Mouse (Mus musculus) stomach, embryonic 16.5 days (tissue): ENCODE results near the gene Cenph. TPM values are rescaled to one million over a fixed set of nuclear protein-coding genes. Genes with fewer than 3 reads are reported as not detected.
"Not testable (repeated sequence)": the region's sequence is repeated elsewhere in the genome, so short reads cannot be mapped to it uniquely, and the experiment has no call there.

Experiments used
- ATAC-seq: fragments of 200-750 bp; cut with Nextera tagmentation; 2 replicates; pipeline ENCODE4 v1.8.0; 2017; ENCODE audit warnings: moderate number of reproducible peaks, moderate TSS enrichment; ENCODE audit not compliant: insufficient read depth, low FRiP score
- H3K27ac ChIP-seq: fragments of 300-500 bp; sonication (generic); 2 replicates; pipeline ENCODE4 v1.5.1; 2014; ENCODE audit warnings: low read length
- H3K27me3 ChIP-seq: fragments of 300-500 bp; sonication (generic); 2 replicates; pipeline ENCODE4 v1.6.1; 2014; ENCODE audit warnings: low read length, control low read depth, mixed read lengths; ENCODE audit not compliant: control insufficient read depth, insufficient read depth
- H3K36me3 ChIP-seq: fragments of 300-500 bp; sonication (generic); 2 replicates; pipeline ENCODE4 v1.6.1; 2014; ENCODE audit warnings: low read length; ENCODE audit not compliant: control insufficient read depth, insufficient read depth
- H3K4me1 ChIP-seq: fragments of 300-500 bp; sonication (generic); 2 replicates; pipeline ENCODE4 v1.6.1; 2014; ENCODE audit warnings: low read length, control low read depth, mixed read lengths; ENCODE audit not compliant: control insufficient read depth, insufficient read depth
- H3K4me2 ChIP-seq: fragments of 300-500 bp; sonication (generic); 2 replicates; pipeline ENCODE4 v1.6.1; 2014; ENCODE audit warnings: low read depth, low read length, mixed read lengths
- H3K4me3 ChIP-seq: fragments of 300-500 bp; sonication (generic); replicated peaks from 2 replicates; pipeline ENCODE4 v1.5.1; 2014; ENCODE audit warnings: mild to moderate bottlenecking, low read length
- H3K9ac ChIP-seq: fragments of 300-500 bp; sonication (generic); 2 replicates; pipeline ENCODE4 v1.6.1; 2014; ENCODE audit warnings: low read length
- H3K9me3 ChIP-seq: fragments of 300-500 bp; sonication (generic); replicated peaks from 2 replicates; pipeline ENCODE4 v1.6.1; 2016; ENCODE audit warnings: low read length, control low read depth; ENCODE audit not compliant: control insufficient read depth
- WGBS: fragments of 180-500 bp; shearing (Covaris S2); extraction: QIAGEN DNeasy Blood & Tissue Kit; methylation state at CpG from one replicate; pipeline ENCODE4 v1.1.7; 2014; 5-methylcytosine and 5-hydroxymethylcytosine counted together
- polyA plus RNA-seq: library from polyadenylated mRNA; unstranded; fragments of >200 nt; fragmentation: Nextera tagmentation; extraction: Ambion mirVana; gene quantifications from 2 replicates; pipeline ENCODE4 v1.2.1, GENCODE M21; 2015

Cenph gene
- 24.9 and 25.7 TPM in 2 replicates for polyA plus RNA-seq

- Histone ChIP-seq H3K36me3 (no peaks in the 10 kb centered on the region), H3K9me3 (no peaks in the 10 kb centered on the region), H3K27ac (no peak within 1 kb of the TSS), H3K4me3 (peak within 1 kb of the TSS; percentile 77), H3K4me2 (peak within 1 kb of the TSS; percentile 89), H3K4me1 (0 out of 2 replicates have a peak, but pooled peaks cover 13% of the 10 kb centered on the region), H3K9ac (peak within 1 kb of the TSS; percentile 73), H3K27me3 (no peaks in the 10 kb centered on the region)
- under 1% methylated on average over 46 of the region's 46 CpGs for WGBS
- peak; percentile 93 for ATAC-seq
Measured at GRCm38 (mm10) chr13:100775252-100776055, at the start of gene Cenph. Gene Cenph, minus strand, starts transcription at chr13:100775899.

GRCm38 (mm10) chr13:100824916-100825315, 49.2 kb upstream of the Cenph start:
- H3K27me3 ChIP-seq, result no peaks in the 10 kb centered on the region
- no peak for ATAC-seq
- 0 out of 2 replicates have a peak, but pooled peaks cover 3% of the 10 kb centered on the region for H3K4me1 ChIP-seq
- no peak overlapping the region for H3K4me3 ChIP-seq
- H3K9ac ChIP-seq, result no peak overlapping the region
- 89% methylated on average over 3 of the region's 3 CpGs for WGBS
- H3K4me2 ChIP-seq, result no peak overlapping the region
- no peak overlapping the region for H3K27ac ChIP-seq
- H3K9me3 ChIP-seq, result no peaks in the 10 kb centered on the region
- H3K36me3 ChIP-seq, result peaks cover 23% of the 10 kb centered on the region

DNA sequence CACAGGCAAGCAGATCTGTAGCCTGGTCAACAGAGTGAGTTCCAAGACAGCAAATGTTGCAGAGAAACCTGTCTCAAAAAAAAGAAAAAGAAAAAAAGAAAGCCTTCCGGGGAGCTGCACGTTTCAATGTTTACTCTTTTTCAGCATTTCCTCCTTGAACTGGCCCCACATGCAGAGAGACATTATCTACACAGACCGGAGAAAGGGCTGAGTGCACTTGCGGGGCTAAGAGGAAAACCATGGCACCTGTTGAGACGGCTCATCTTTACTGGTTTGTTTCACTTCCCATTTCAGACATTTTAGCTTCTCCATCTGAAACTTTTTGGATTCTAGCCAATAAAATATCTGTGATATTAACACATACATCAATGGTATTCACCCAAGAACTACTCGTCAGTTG, 48.6 kb upstream of the Cenph start:
- H3K4me2 ChIP-seq, result no peak overlapping the region
- H3K4me1 ChIP-seq, result no peaks in the 10 kb centered on the region
- no peaks in the 10 kb centered on the region for H3K9me3 ChIP-seq
- no peak overlapping the region for H3K4me3 ChIP-seq
- peaks cover 26% of the 10 kb centered on the region for H3K36me3 ChIP-seq
- H3K9ac ChIP-seq, result no peak overlapping the region
- ATAC-seq, result no peak; the same call in 1 of the 2 replicates
- 45% methylated on average over 6 of the region's 6 CpGs for WGBS
- H3K27ac ChIP-seq, result peak overlapping the region; percentile 46; the same call in 1 of the 2 replicates
- H3K27me3 ChIP-seq, result no peaks in the 10 kb centered on the region

DNA sequence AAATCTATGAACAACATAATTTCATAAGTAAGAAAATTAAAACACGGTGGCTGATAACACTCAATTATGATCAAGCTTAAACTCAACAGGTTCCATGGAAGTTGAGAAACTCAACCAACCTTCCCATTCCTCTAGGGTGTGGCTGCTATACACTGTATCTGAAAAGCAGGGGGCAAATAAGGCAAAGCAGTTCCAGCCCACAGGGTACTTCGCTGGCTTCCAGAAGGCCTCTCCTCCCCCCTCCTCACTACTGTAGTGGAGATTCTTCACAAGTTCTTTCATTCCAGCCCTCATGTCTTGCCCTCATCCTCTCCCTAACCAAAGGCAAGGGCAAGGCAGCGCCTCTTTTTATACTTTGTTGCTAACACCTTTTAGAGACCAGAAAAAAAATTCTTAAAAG, 48.2 kb upstream of the Cenph start:
- peaks cover 26% of the 10 kb centered on the region for H3K36me3 ChIP-seq

DNA sequence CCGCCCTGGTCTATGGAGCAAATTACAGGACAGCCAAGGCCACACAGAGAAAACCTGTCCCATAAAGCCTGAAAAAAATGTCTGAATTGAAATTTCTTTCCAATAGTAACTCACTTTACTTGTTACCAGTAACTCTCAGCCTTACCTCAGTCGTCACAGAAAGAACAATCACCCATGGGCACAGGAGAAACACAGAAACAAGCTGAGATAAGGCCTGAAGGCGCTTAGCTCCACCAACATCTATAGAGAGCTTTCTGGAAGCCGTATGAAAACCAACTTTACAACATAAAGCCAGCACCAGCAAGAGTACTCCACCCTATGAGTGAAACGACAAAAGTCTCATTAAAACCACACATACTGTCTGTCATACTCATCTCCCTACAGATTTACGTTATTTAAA, 38.8 kb upstream of the Cenph start:
- Histone ChIP-seq H3K36me3 (peaks cover 24% of the 10 kb centered on the region), H3K9me3 (no peaks in the 10 kb centered on the region), H3K4me1 (no peaks in the 10 kb centered on the region), H3K4me3 (no peak overlapping the region), H3K27ac (no peak overlapping the region), H3K9ac (no peak overlapping the region), H3K4me2 (no peak overlapping the region), H3K27me3 (no peaks in the 10 kb centered on the region)
- 89% methylated on average over 6 of the region's 6 CpGs for WGBS
- no peak for ATAC-seq

More for the DNA sequence above, 48.2 kb upstream of the Cenph start:
- Histone ChIP-seq H3K4me2 (no peak overlapping the region), H3K4me1 (no peaks in the 10 kb centered on the region), H3K27ac (peak overlapping the region; percentile 46; the same call in 1 of the 2 replicates), H3K9me3 (no peaks in the 10 kb centered on the region), H3K4me3 (no peak overlapping the region), H3K9ac (no peak overlapping the region), H3K27me3 (no peaks in the 10 kb centered on the region)
- no peak for ATAC-seq
- 93% methylated on average over 3 of the region's 3 CpGs for WGBS

GRCm38 (mm10) chr13:100805776-100806175, 30.1 kb upstream of the Cenph start:
- no peak overlapping the region for H3K27ac ChIP-seq
- H3K9ac ChIP-seq, result no peak overlapping the region
- no peaks in the 10 kb centered on the region for H3K27me3 ChIP-seq
- peaks cover 32% of the 10 kb centered on the region for H3K36me3 ChIP-seq
- ATAC-seq, result no peak
- no peak overlapping the region for H3K4me2 ChIP-seq
- no peaks in the 10 kb centered on the region for H3K4me1 ChIP-seq
- no peaks in the 10 kb centered on the region for H3K9me3 ChIP-seq
- H3K4me3 ChIP-seq, result no peak overlapping the region
- WGBS, result 98% methylated on average over 3 of the region's 3 CpGs

- Histone ChIP-seq H3K4me3 (no peak overlapping the region), H3K4me1 (no peaks in the 10 kb centered on the region), H3K27me3 (no peaks in the 10 kb centered on the region), H3K4me2 (no peak overlapping the region), H3K9ac (no peak overlapping the region), H3K36me3 (no peaks in the 10 kb centered on the region), H3K27ac (no peak overlapping the region), H3K9me3 (no peaks in the 10 kb centered on the region)
- ATAC-seq, result no peak
- WGBS, result 87% methylated on average over 6 of the region's 6 CpGs
Measured at GRCm38 (mm10) chr13:100797171-100797570, 21.5 kb upstream of the Cenph start.

GRCm38 (mm10) chr13:100789083-100789482, 13.4 kb upstream of the Cenph start:
- Histone ChIP-seq H3K27me3 (no peaks in the 10 kb centered on the region), H3K9ac (no peak overlapping the region), H3K36me3 (no peaks in the 10 kb centered on the region), H3K4me1 (peaks cover 10% of the 10 kb centered on the region), H3K4me3 (no peak overlapping the region), H3K4me2 (no peak overlapping the region), H3K9me3 (no peaks in the 10 kb centered on the region), H3K27ac (no peak overlapping the region)
- WGBS, result 77% methylated on average over 3 of the region's 3 CpGs
- no peak for ATAC-seq

GRCm38 (mm10) chr13:100788057-100788456, 12.4 kb upstream of the Cenph start:
- not testable (repeated sequence) for H3K9ac ChIP-seq, H3K36me3 ChIP-seq, H3K4me2 ChIP-seq, ATAC-seq, H3K9me3 ChIP-seq, H3K27ac ChIP-seq, H3K4me3 ChIP-seq, H3K27me3 ChIP-seq
- 93% methylated on average over 10 of the region's 14 CpGs for WGBS
- H3K4me1 ChIP-seq, result peaks cover 15% of the 10 kb centered on the region
